Mouse (Mus musculus): ENCODE measurements around the gene Arfip2. TPM values are rescaled to one million over a fixed set of nuclear protein-coding genes. Genes with fewer than 3 reads are reported as not detected.

The Arfip2 gene
- polyA plus RNA-seq, 1 experiment from 2014 or later, result 77.5 TPM

GRCm38 (mm10) chr7:105633127-105633800 lies 7.0 kb downstream of the Arfip2 start, which contains the start of gene Trim3:
TSS of gene Trim3 (minus strand) at chr7:105633571.
- H3K4me1 ChIP-seq, result peaks cover 36% of the 10 kb centered on the region
- under 1% methylated on average over 58 of the region's 71 CpGs for WGBS
- H3K9me3 ChIP-seq, result no peaks in the 10 kb centered on the region
- peak within 1 kb of the TSS; percentile 77 for H3K4me2 ChIP-seq (replicated peaks)
- H3K4me3 ChIP-seq, result peak within 1 kb of the TSS; percentile 77
- H3K36me3 ChIP-seq, result peaks cover 24% of the 10 kb centered on the region
- H3K9ac ChIP-seq, result peak within 1 kb of the TSS; percentile 86
- peak within 1 kb of the TSS; percentile 64 for H3K27ac ChIP-seq
- no peaks in the 10 kb centered on the region for H3K27me3 ChIP-seq (replicated peaks)
- peak; percentile 86 for ATAC-seq (ENCODE audit: low FRiP score, low read depth)

- Histone ChIP-seq H3K27ac (no peak overlapping the region), H3K9ac (peak overlapping the region; percentile 86), H3K4me1 (peaks cover 36% of the 10 kb centered on the region), H3K27me3 (replicated peaks) (no peaks in the 10 kb centered on the region), H3K4me3 (peak overlapping the region; percentile 77), H3K4me2 (replicated peaks) (peak overlapping the region; percentile 77), H3K36me3 (peaks cover 20% of the 10 kb centered on the region), H3K9me3 (no peaks in the 10 kb centered on the region)
- WGBS, result 14% methylated on average over 4 of the region's 4 CpGs
- no peak; the same call in 1 of the 2 replicates for ATAC-seq (ENCODE audit: low FRiP score, low read depth)
These were observed 7.7 kb downstream of the Arfip2 start for GRCm38 (mm10) chr7:105632551-105632972.

- H3K9ac ChIP-seq, result no peak overlapping the region
- no peaks in the 10 kb centered on the region for H3K9me3 ChIP-seq
- H3K4me2 ChIP-seq (replicated peaks), result peak overlapping the region; percentile 9; the same call in 1 of the 2 replicates
- H3K27me3 ChIP-seq (replicated peaks), result no peaks in the 10 kb centered on the region
- H3K4me1 ChIP-seq, result peaks cover 22% of the 10 kb centered on the region
- no peak overlapping the region for H3K4me3 ChIP-seq
- WGBS, result 33% methylated on average over 3 of the region's 3 CpGs
- H3K36me3 ChIP-seq, result peaks cover 19% of the 10 kb centered on the region
- ATAC-seq (ENCODE audit: low FRiP score, low read depth), result peak; percentile 15; the same call in 1 of the 2 replicates
- no peak overlapping the region for H3K27ac ChIP-seq
These were observed 11.6 kb downstream of the Arfip2 start for GRCm38 (mm10) chr7:105628633-105629032.

GRCm38 (mm10) chr7:105625397-105625796 lies 14.8 kb downstream of the Arfip2 start:
- no peak overlapping the region for H3K4me2 ChIP-seq (replicated peaks)
- H3K9me3 ChIP-seq, result no peaks in the 10 kb centered on the region
- H3K27ac ChIP-seq, result no peak overlapping the region
- WGBS, result 80% methylated on average over 6 of the region's 6 CpGs
- peaks cover 52% of the 10 kb centered on the region for H3K36me3 ChIP-seq
- H3K4me1 ChIP-seq, result peaks cover 11% of the 10 kb centered on the region
- H3K4me3 ChIP-seq, result no peak overlapping the region
- ATAC-seq (ENCODE audit: low FRiP score, low read depth), result no peak
- no peak overlapping the region for H3K9ac ChIP-seq
- no peaks in the 10 kb centered on the region for H3K27me3 ChIP-seq (replicated peaks)

GRCm38 (mm10) chr7:105621646-105622292 lies 18.4 kb downstream of the Arfip2 start:
- Histone ChIP-seq H3K9ac (no peak overlapping the region), H3K4me1 (no peaks in the 10 kb centered on the region), H3K27me3 (replicated peaks) (no peaks in the 10 kb centered on the region), H3K4me3 (no peak overlapping the region), H3K36me3 (peaks cover 87% of the 10 kb centered on the region), H3K9me3 (no peaks in the 10 kb centered on the region), H3K4me2 (replicated peaks) (no peak overlapping the region), H3K27ac (no peak overlapping the region)
- ATAC-seq (ENCODE audit: low FRiP score, low read depth), result no peak
- 85% methylated on average over 8 of the region's 8 CpGs for WGBS

- H3K9me3 ChIP-seq, result no peaks in the 10 kb centered on the region
- no peak overlapping the region for H3K9ac ChIP-seq
- no peak overlapping the region for H3K4me2 ChIP-seq (replicated peaks)
- no peak overlapping the region for H3K27ac ChIP-seq
- H3K4me1 ChIP-seq, result no peaks in the 10 kb centered on the region
- H3K4me3 ChIP-seq, result no peak overlapping the region
- H3K27me3 ChIP-seq (replicated peaks), result no peaks in the 10 kb centered on the region
- H3K36me3 ChIP-seq, result peaks cover 93% of the 10 kb centered on the region
- ATAC-seq (ENCODE audit: low FRiP score, low read depth), result no peak
- 90% methylated on average over 4 of the region's 4 CpGs for WGBS
These were observed 19.2 kb downstream of the Arfip2 start for GRCm38 (mm10) chr7:105621053-105621452.

GRCm38 (mm10) chr7:105619701-105620100 lies 20.5 kb downstream of the Arfip2 start:
- Histone ChIP-seq H3K36me3 (peaks cover 98% of the 10 kb centered on the region), H3K9me3 (no peaks in the 10 kb centered on the region), H3K4me3 (no peak overlapping the region), H3K4me2 (replicated peaks) (no peak overlapping the region), H3K27ac (no peak overlapping the region), H3K9ac (no peak overlapping the region), H3K4me1 (no peaks in the 10 kb centered on the region), H3K27me3 (replicated peaks) (no peaks in the 10 kb centered on the region)
- 90% methylated on average over 3 of the region's 3 CpGs for WGBS
- ATAC-seq (ENCODE audit: low FRiP score, low read depth), result no peak

GRCm38 (mm10) chr7:105617810-105618209 lies 22.4 kb downstream of the Arfip2 start:
- ATAC-seq (ENCODE audit: low FRiP score, low read depth), result no peak
- Histone ChIP-seq H3K4me2 (replicated peaks) (no peak overlapping the region), H3K27ac (no peak overlapping the region), H3K27me3 (replicated peaks) (no peaks in the 10 kb centered on the region), H3K4me3 (no peak overlapping the region), H3K9me3 (no peaks in the 10 kb centered on the region), H3K9ac (no peak overlapping the region), H3K36me3 (peaks cover 98% of the 10 kb centered on the region), H3K4me1 (no peaks in the 10 kb centered on the region)
- 95% methylated on average over 22 of the region's 22 CpGs for WGBS

- Histone ChIP-seq H3K27ac (no peak overlapping the region), H3K27me3 (replicated peaks) (no peaks in the 10 kb centered on the region), H3K4me1 (no peaks in the 10 kb centered on the region), H3K9me3 (no peaks in the 10 kb centered on the region), H3K36me3 (peaks cover 98% of the 10 kb centered on the region), H3K4me2 (replicated peaks) (no peak overlapping the region), H3K9ac (no peak overlapping the region), H3K4me3 (no peak overlapping the region)
- ATAC-seq (ENCODE audit: low FRiP score, low read depth), result no peak
- WGBS, result 89% methylated on average over 6 of the region's 6 CpGs
These were observed 23.7 kb downstream of the Arfip2 start for GRCm38 (mm10) chr7:105616561-105616960.

GRCm38 (mm10) chr7:105615720-105616119 lies 24.5 kb downstream of the Arfip2 start:
- no peak for ATAC-seq (ENCODE audit: low FRiP score, low read depth)
- H3K36me3 ChIP-seq, result peaks cover 98% of the 10 kb centered on the region
- WGBS, result 83% methylated on average over 1 of the region's 1 CpGs

GRCm38 (mm10) chr7:105614400-105614799 lies 25.8 kb downstream of the Arfip2 start:
- no peak for ATAC-seq (ENCODE audit: low FRiP score, low read depth)
- peaks cover 97% of the 10 kb centered on the region for H3K36me3 ChIP-seq
- H3K4me3 ChIP-seq, result no peak overlapping the region
- H3K4me2 ChIP-seq (replicated peaks), result no peak overlapping the region
- H3K9ac ChIP-seq, result no peak overlapping the region
- no peaks in the 10 kb centered on the region for H3K4me1 ChIP-seq
- 90% methylated on average over 1 of the region's 1 CpGs for WGBS
- H3K9me3 ChIP-seq, result no peaks in the 10 kb centered on the region
- no peaks in the 10 kb centered on the region for H3K27me3 ChIP-seq (replicated peaks)
- no peak overlapping the region for H3K27ac ChIP-seq

More at GRCm38 (mm10) chr7:105615720-105616119, 24.5 kb downstream of the Arfip2 start:
- no peaks in the 10 kb centered on the region for H3K27me3 ChIP-seq (replicated peaks)
- H3K9ac ChIP-seq, result no peak overlapping the region
- H3K4me1 ChIP-seq, result no peaks in the 10 kb centered on the region
- no peak overlapping the region for H3K27ac ChIP-seq
- H3K4me3 ChIP-seq, result no peak overlapping the region
- no peak overlapping the region for H3K4me2 ChIP-seq (replicated peaks)
- H3K9me3 ChIP-seq, result no peaks in the 10 kb centered on the region

- H3K4me2 ChIP-seq (replicated peaks), result no peak overlapping the region
- H3K27me3 ChIP-seq (replicated peaks), result no peaks in the 10 kb centered on the region
- H3K36me3 ChIP-seq, result peaks cover 70% of the 10 kb centered on the region
- no peak overlapping the region for H3K9ac ChIP-seq
- no peak overlapping the region for H3K27ac ChIP-seq
- ATAC-seq (ENCODE audit: low FRiP score, low read depth), result no peak
- H3K4me3 ChIP-seq, result no peak overlapping the region
- no peaks in the 10 kb centered on the region for H3K4me1 ChIP-seq
- WGBS, result 100% methylated on average over 1 of the region's 1 CpGs
- no peaks in the 10 kb centered on the region for H3K9me3 ChIP-seq
These were observed 28.4 kb downstream of the Arfip2 start for GRCm38 (mm10) chr7:105611767-105612166.
